9 mouse cellular contexts compared by ENCODE assay signal in the genomic region with DNA sequence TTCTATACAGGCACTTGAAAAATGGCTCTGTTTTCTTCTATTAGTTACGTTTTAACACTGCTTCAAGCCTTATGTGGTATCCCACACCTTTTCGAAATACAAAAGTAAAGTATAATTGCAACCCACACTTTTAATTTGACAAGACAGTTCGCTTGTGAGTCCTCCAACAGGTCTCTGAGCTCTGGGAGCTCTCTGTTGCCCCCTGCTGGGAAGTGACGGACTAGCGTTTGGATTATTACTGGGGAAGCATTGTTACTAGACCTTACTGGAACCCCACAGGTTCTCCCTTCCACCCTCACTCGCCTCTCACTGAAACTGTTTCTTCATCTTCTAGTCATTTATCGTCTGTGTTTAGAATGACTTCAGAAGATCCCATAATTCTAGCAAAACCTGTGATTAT. TPM values are rescaled to one million over a fixed set of nuclear protein-coding genes. Genes with fewer than 3 reads are reported as not detected.
A peak's percentile ranks its signal among the peaks of the same experiment; 100 is the strongest.
DNase-seq lines count a peak whose midpoint lies in the region; ATAC-seq and TF ChIP-seq lines count a peak whose summit lies in the region.
"Had no signal": no experiment of that assay in that cellular context is flagged by ENCODE, and none has a peak within 500 bp of the region (broad histone marks: within the 10 kb centered on the region; RNA-seq: fewer than 3 reads in every experiment).

No protein-coding gene starts in this region.

- DNase-seq in midbrain, embryonic 14.5 days = peak; percentile 66
- peak; percentile 62 to 65 for DNase-seq in adrenal gland, adult 18-20 months (ENCODE audit: low spot score in 2 of 2)
- DNase-seq in embryo, embryonic 9.5 days (ENCODE audit: extremely low spot score) = peak; percentile 58
- peak; percentile 79 for DNase-seq in kidney, adult 9 months
- DNase-seq in liver, postnatal 0 days = peak; percentile 72
- peak; percentile 28 for DNase-seq in spleen, adult 12 weeks (ENCODE audit: low spot score)
- no peak for DNase-seq in MN1 (ENCODE audit: low spot score)

- H3K9ac ChIP-seq in midbrain, embryonic 14.5 days (replicated peaks; ENCODE audit: low read length) = no peak overlapping the region
- no peak overlapping the region for H3K9ac ChIP-seq in midbrain, embryonic 15.5 days
- H3K9ac ChIP-seq in liver, postnatal 0 days (replicated peaks) = no peak overlapping the region

- H3K4me1 ChIP-seq in midbrain, embryonic 14.5 days (ENCODE audit: control insufficient read depth, insufficient read depth, low read length) = no peaks in the 10 kb centered on the region
- H3K4me1 ChIP-seq in midbrain, embryonic 15.5 days = no peaks in the 10 kb centered on the region
- no peaks in the 10 kb centered on the region for H3K4me1 ChIP-seq in liver, postnatal 0 days (ENCODE audit: insufficient read depth)

- no peak for TF ChIP-seq EP300 in liver, postnatal 0 days (IDR thresholded peaks at IDR 0.05; ENCODE audit: low read depth)

- H3K27ac ChIP-seq in midbrain, embryonic 14.5 days (replicated peaks; ENCODE audit: low read depth, low read length) = no peak overlapping the region
- H3K27ac ChIP-seq in midbrain, embryonic 15.5 days = no peak overlapping the region
- no peak overlapping the region for H3K27ac ChIP-seq in liver, postnatal 0 days (ENCODE audit: low read depth)

- no peaks in the 10 kb centered on the region for H3K36me3 ChIP-seq in midbrain, embryonic 14.5 days (ENCODE audit: control insufficient read depth, insufficient read depth, low read length)
- no peaks in the 10 kb centered on the region for H3K36me3 ChIP-seq in midbrain, embryonic 15.5 days (replicated peaks)
- H3K36me3 ChIP-seq in liver, postnatal 0 days (replicated peaks; ENCODE audit: insufficient read depth, low read length) = no peaks in the 10 kb centered on the region

- 48% methylated on average over 7 of the region's 7 CpGs for WGBS in midbrain, embryonic 14.5 days
- 51% methylated on average over 7 of the region's 7 CpGs for WGBS in midbrain, embryonic 15.5 days
- 44% methylated on average over 7 of the region's 7 CpGs for WGBS in liver, postnatal 0 days (ENCODE audit: insufficient replicate concordance)

- no peak overlapping the region for H3K4me2 ChIP-seq in midbrain, embryonic 14.5 days (ENCODE audit: low read length)
- no peak overlapping the region for H3K4me2 ChIP-seq in midbrain, embryonic 15.5 days
- H3K4me2 ChIP-seq in liver, postnatal 0 days (ENCODE audit: low read depth, low read length) = no peak overlapping the region

- no peak overlapping the region for H3K4me3 ChIP-seq in midbrain, embryonic 14.5 days (replicated peaks; ENCODE audit: low read depth, low read length)
- no peak overlapping the region for H3K4me3 ChIP-seq in midbrain, embryonic 15.5 days
- no peak overlapping the region for H3K4me3 ChIP-seq in liver, postnatal 0 days (ENCODE audit: low read depth, low read length)

- no peak for ATAC-seq in midbrain, embryonic 14.5 days (ENCODE audit: low FRiP score, low TSS enrichment)
- ATAC-seq in midbrain, embryonic 15.5 days (replicated peaks) = no peak
- no peak for ATAC-seq in liver, postnatal 0 days

- H3K27me3 ChIP-seq in midbrain, embryonic 14.5 days (ENCODE audit: control insufficient read depth, insufficient read depth, low read length) = no peaks in the 10 kb centered on the region
- H3K27me3 ChIP-seq in midbrain, embryonic 15.5 days (replicated peaks) = no peaks in the 10 kb centered on the region
- no peaks in the 10 kb centered on the region for H3K27me3 ChIP-seq in liver, postnatal 0 days (ENCODE audit: insufficient read depth, low read length)

- no peaks in the 10 kb centered on the region for H3K9me3 ChIP-seq in midbrain, embryonic 14.5 days (ENCODE audit: control insufficient read depth, low read length)
- H3K9me3 ChIP-seq in midbrain, embryonic 15.5 days = no peaks in the 10 kb centered on the region
- no peaks in the 10 kb centered on the region for H3K9me3 ChIP-seq in liver, postnatal 0 days (ENCODE audit: low read length)

- peak; percentile 78 for TF ChIP-seq CTCF in liver, postnatal 0 days (IDR thresholded peaks at IDR 0.05; ENCODE audit: low read depth)

RNA-seq across cellular contexts. Expression of a gene that starts 34.4 kb away (rescaled TPM):
- polyA plus RNA-seq in midbrain, embryonic 14.5 days (2014; fragmentation: Nextera tagmentation; extraction: Ambion mirVana) = 0.16 and 0.24 TPM in 2 replicates
- 0.18 and 0.23 TPM in 2 replicates for polyA plus RNA-seq in midbrain, embryonic 15.5 days (2015; fragmentation: Nextera tagmentation; extraction: Ambion mirVana)
- 10 to 100 TPM in 1 of 2 experiments, 1 to 10 TPM in 1; 5.7 to 22.0 TPM for total RNA-seq in adrenal gland, adult 18-20 months (2021)
- polyA plus RNA-seq in liver, postnatal 0 days (2015; fragmentation: Nextera tagmentation; extraction: Ambion mirVana) = 0.02 and 0.07 TPM in 2 replicates
- polyA plus RNA-seq: heart, embryonic 16.5 days had no signal

RNA-seq across cellular contexts. Expression of a gene that starts 34.6 kb away (rescaled TPM):
- 2.5 and 5.2 TPM in 2 replicates for polyA plus RNA-seq in midbrain, embryonic 14.5 days (2014; fragmentation: Nextera tagmentation; extraction: Ambion mirVana)
- 3.9 and 4.0 TPM in 2 replicates for polyA plus RNA-seq in midbrain, embryonic 15.5 days (2015; fragmentation: Nextera tagmentation; extraction: Ambion mirVana)
- total RNA-seq in adrenal gland, adult 18-20 months (2021) = 1 to 10 TPM; 2.2 to 2.6 TPM
- 3.1 and 3.7 TPM in 2 replicates for polyA plus RNA-seq in liver, postnatal 0 days (2015; fragmentation: Nextera tagmentation; extraction: Ambion mirVana)
